Mouse (Mus musculus) kidney, embryonic 16.5 days (tissue): ENCODE results near the gene Birc6. TPM values are rescaled to one million over a fixed set of nuclear protein-coding genes. Genes with fewer than 3 reads are reported as not detected.

ENCODE experiments used
- ATAC-seq: fragments of 200-750 bp; cut with Nextera tagmentation; 2 replicates; pipeline ENCODE4 v1.8.0; 2017; ENCODE audit warnings: moderate TSS enrichment; ENCODE audit not compliant: low FRiP score, low TSS enrichment
- H3K27ac ChIP-seq: fragments of 300-500 bp; sonication (generic); 2 replicates; pipeline ENCODE4 v1.5.1; 2014; ENCODE audit warnings: low read length
- H3K27me3 ChIP-seq: fragments of 300-500 bp; sonication (generic); 2 replicates; pipeline ENCODE4 v1.6.1; 2014; ENCODE audit warnings: low read length, control low read depth, mixed read lengths; ENCODE audit not compliant: insufficient read depth
- H3K36me3 ChIP-seq: fragments of 300-500 bp; sonication (generic); 2 replicates; pipeline ENCODE4 v1.6.1; 2014; ENCODE audit warnings: low read length, control low read depth, mixed read lengths; ENCODE audit not compliant: insufficient read depth
- H3K4me1 ChIP-seq: fragments of 300-500 bp; sonication (generic); 2 replicates; pipeline ENCODE4 v1.6.1; 2014; ENCODE audit warnings: low read length, control low read depth, mixed read lengths; ENCODE audit not compliant: insufficient read depth
- H3K4me2 ChIP-seq: fragments of 300-500 bp; sonication (generic); replicated peaks from 2 replicates; pipeline ENCODE4 v1.6.1; 2014; ENCODE audit warnings: low read depth, low read length
- H3K4me3 ChIP-seq: fragments of 300-500 bp; sonication (generic); 2 replicates; pipeline ENCODE4 v1.5.1; 2014; ENCODE audit warnings: mild to moderate bottlenecking, low read length
- H3K9ac ChIP-seq: fragments of 300-500 bp; sonication (generic); replicated peaks from 2 replicates; pipeline ENCODE4 v1.6.1; 2014; ENCODE audit warnings: low read length
- H3K9me3 ChIP-seq: fragments of 300-500 bp; sonication (generic); 2 replicates; pipeline ENCODE4 v1.6.1; 2016; ENCODE audit warnings: low read length, control low read depth
- WGBS: fragments of 180-500 bp; shearing (Covaris S2); extraction: QIAGEN DNeasy Blood & Tissue Kit; methylation state at CpG from one replicate; pipeline ENCODE4 v1.1.7; 2014; 5-methylcytosine and 5-hydroxymethylcytosine counted together
- polyA plus RNA-seq: library from polyadenylated mRNA; unstranded; fragments of >200 nt; fragmentation: Nextera tagmentation; extraction: Ambion mirVana; gene quantifications from 2 replicates; pipeline ENCODE4 v1.2.1, GENCODE M21; 2015

Gene Birc6
- polyA plus RNA-seq, 1 experiment from 2014 or later = 64.6 TPM

DNA sequence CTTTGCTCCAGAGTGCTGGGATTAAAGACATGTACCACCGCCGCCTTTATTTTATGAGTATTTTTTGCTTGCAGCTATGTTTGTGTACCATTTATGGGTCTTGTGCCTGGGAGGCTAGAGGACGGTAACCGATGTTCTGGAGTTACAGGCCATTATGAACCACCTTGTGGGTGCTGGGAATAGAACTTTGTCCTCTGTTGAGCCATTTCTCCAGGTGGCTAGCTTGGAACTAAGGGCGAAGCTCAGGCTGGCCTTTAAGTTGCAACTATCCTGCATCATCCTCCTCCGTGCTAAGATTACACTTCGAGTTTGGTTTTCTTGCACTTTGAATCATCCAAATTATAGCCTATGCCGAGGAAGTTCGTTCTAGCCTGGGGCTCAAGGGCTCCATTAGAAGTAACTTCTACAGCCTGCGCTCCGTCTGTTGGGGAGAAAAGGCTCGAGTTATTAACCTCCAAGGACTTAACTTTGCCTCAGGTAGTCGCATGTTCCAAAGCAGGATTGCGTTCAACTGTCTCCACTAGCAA is 189.1 kb downstream of the Birc6 start:
- Histone ChIP-seq H3K4me2 (peak overlapping the region; percentile 88), H3K9me3 (no peaks in the 10 kb centered on the region), H3K27ac (peak overlapping the region; percentile 36), H3K9ac (peak overlapping the region; percentile 77), H3K4me3 (peak overlapping the region; percentile 80), H3K27me3 (no peaks in the 10 kb centered on the region), H3K4me1 (0 out of 2 replicates have a peak, but pooled peaks cover 3% of the 10 kb centered on the region), H3K36me3 (peaks cover 4% of the 10 kb centered on the region; the same call in 1 of the 2 replicates)
- WGBS = 6% methylated on average over 14 of the region's 14 CpGs
- ATAC-seq = peak; percentile 46

GRCm38 (mm10) chr17:74717618-74718151 is 189.6 kb downstream of the Birc6 start, which contains the start of gene Ttc27:
Gene Ttc27 (plus strand): TSS chr17:74717732.
- H3K27ac ChIP-seq = peak within 1 kb of the TSS; percentile 36

DNA sequence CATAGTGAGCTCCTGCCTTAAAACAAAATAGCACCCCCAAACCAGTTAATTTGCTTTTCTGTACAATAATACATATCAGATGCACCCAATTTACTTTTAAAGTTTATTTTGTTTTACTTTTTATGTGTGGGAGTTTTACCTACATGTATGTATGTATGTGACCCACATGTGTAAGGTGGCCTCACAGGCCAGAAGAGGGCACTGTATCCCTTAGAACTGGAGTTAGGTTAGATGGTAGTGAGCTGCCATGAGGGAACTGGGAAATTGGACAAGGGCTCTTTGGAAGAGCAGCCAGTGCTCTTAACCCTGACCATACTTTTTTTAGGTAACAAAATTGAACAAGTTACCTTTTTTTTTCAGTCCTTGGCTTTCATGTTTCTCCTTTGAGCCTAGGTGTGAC is 204.8 kb downstream of the Birc6 start:
- peaks cover 9% of the 10 kb centered on the region; the same call in 1 of the 2 replicates for H3K36me3 ChIP-seq
- H3K9ac ChIP-seq = no peak overlapping the region
- no peaks in the 10 kb centered on the region for H3K9me3 ChIP-seq
- no peak overlapping the region for H3K4me3 ChIP-seq
- no peak overlapping the region for H3K27ac ChIP-seq
- H3K4me2 ChIP-seq = no peak overlapping the region
- H3K27me3 ChIP-seq = no peaks in the 10 kb centered on the region
- H3K4me1 ChIP-seq = no peaks in the 10 kb centered on the region
- no peak for ATAC-seq

More at GRCm38 (mm10) chr17:74717618-74718151, 189.6 kb downstream of the Birc6 start, which contains the start of gene Ttc27:
- Histone ChIP-seq H3K4me1 (0 out of 2 replicates have a peak, but pooled peaks cover 3% of the 10 kb centered on the region), H3K9ac (peak within 1 kb of the TSS; percentile 77), H3K36me3 (peaks cover 5% of the 10 kb centered on the region; the same call in 1 of the 2 replicates), H3K4me2 (peak within 1 kb of the TSS; percentile 88), H3K9me3 (no peaks in the 10 kb centered on the region), H3K27me3 (no peaks in the 10 kb centered on the region), H3K4me3 (peak within 1 kb of the TSS; percentile 80)
- under 1% methylated on average over 31 of the region's 31 CpGs for WGBS
- ATAC-seq = peak; percentile 94

- Histone ChIP-seq H3K9me3 (no peaks in the 10 kb centered on the region), H3K4me2 (no peak overlapping the region), H3K4me1 (no peaks in the 10 kb centered on the region), H3K9ac (no peak overlapping the region), H3K27ac (no peak overlapping the region), H3K27me3 (no peaks in the 10 kb centered on the region), H3K36me3 (peaks cover 10% of the 10 kb centered on the region; the same call in 1 of the 2 replicates), H3K4me3 (no peak overlapping the region)
- 92% methylated on average over 11 of the region's 11 CpGs for WGBS
- ATAC-seq = no peak
Observed at GRCm38 (mm10) chr17:74735392-74735791, 207.3 kb downstream of the Birc6 start.

GRCm38 (mm10) chr17:74749659-74750058 is 221.6 kb downstream of the Birc6 start:
- Histone ChIP-seq H3K4me3 (no peak overlapping the region), H3K9me3 (no peaks in the 10 kb centered on the region), H3K4me1 (peaks cover 6% of the 10 kb centered on the region; the same call in 1 of the 2 replicates), H3K27ac (no peak overlapping the region), H3K27me3 (no peaks in the 10 kb centered on the region), H3K36me3 (0 out of 2 replicates have a peak, but pooled peaks cover 3% of the 10 kb centered on the region), H3K9ac (no peak overlapping the region), H3K4me2 (no peak overlapping the region)
- ATAC-seq = no peak
- 69% methylated on average over 1 of the region's 1 CpGs for WGBS

GRCm38 (mm10) chr17:74751026-74751425 is 222.9 kb downstream of the Birc6 start:
- no peak overlapping the region for H3K9ac ChIP-seq
- H3K4me1 ChIP-seq = peaks cover 6% of the 10 kb centered on the region; the same call in 1 of the 2 replicates
- no peak overlapping the region for H3K4me2 ChIP-seq
- no peak overlapping the region for H3K27ac ChIP-seq
- no peaks in the 10 kb centered on the region for H3K27me3 ChIP-seq
- 0 out of 2 replicates have a peak, but pooled peaks cover 3% of the 10 kb centered on the region for H3K36me3 ChIP-seq
- no peak overlapping the region for H3K4me3 ChIP-seq
- no peak for ATAC-seq
- H3K9me3 ChIP-seq = no peaks in the 10 kb centered on the region
- WGBS = 82% methylated on average over 4 of the region's 4 CpGs

Other genes starting within 250 kb of the Birc6 start
- gene Memo1, start 232.8 kb upstream of the Birc6 start, polyA plus RNA-seq = 76.6 and 81.1 TPM in 2 replicates
- 215 and 220 TPM in 2 replicates for gene Dpy30, start 204.4 kb upstream of the Birc6 start, polyA plus RNA-seq
- 9.7 and 10.9 TPM in 2 replicates for gene Spast, start 189.3 kb upstream of the Birc6 start, polyA plus RNA-seq
- 46.7 and 51.8 TPM in 2 replicates for gene Slc30a6, start 132.7 kb upstream of the Birc6 start, polyA plus RNA-seq
- 0.26 and 0.35 TPM in 2 replicates for gene Nlrc4, start 69.2 kb upstream of the Birc6 start, polyA plus RNA-seq
- gene Yipf4, start 38.8 kb upstream of the Birc6 start, polyA plus RNA-seq = 58.4 and 61.3 TPM in 2 replicates
- 26.6 and 28.8 TPM in 2 replicates for gene Ttc27, start 189.4 kb downstream of the Birc6 start, polyA plus RNA-seq